In the genomic region with DNA sequence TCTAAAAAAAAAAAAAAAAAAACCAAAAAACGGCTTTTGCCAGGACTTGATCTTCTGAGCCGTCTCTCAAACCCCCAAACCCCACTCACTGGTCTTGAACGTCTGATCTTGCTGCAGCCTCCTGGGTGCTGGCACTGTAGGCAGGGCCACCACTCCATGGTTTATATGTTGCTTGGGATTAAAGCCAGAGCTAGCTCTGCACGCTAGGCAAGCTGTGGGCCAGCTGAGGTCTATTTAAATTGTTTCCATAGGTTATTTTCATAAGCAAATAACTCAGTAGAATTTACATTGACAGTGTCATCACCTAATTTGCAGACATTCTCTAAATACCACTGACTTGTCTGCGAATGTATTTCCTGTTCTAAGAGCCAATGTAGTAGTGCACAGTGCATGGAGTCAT, we compare ENCODE assay signal across 21 mouse cellular contexts. TPM values are rescaled to one million over a fixed set of nuclear protein-coding genes. Genes with fewer than 3 reads are reported as not detected.
DNase-seq lines count a peak whose midpoint lies in the region; ATAC-seq and TF ChIP-seq lines count a peak whose summit lies in the region.
"Had no signal": no experiment of that assay in that cellular context is flagged by ENCODE, and none has a peak within 500 bp of the region (broad histone marks: within the 10 kb centered on the region; RNA-seq: fewer than 3 reads in every experiment).

No protein-coding gene starts in this region.

- H3K27ac ChIP-seq in kidney, adult 2 months (ENCODE audit: insufficient read depth, low read depth, low read length) = peak overlapping the region; percentile 80
- H3K27ac ChIP-seq in lung, embryonic 15.5 days = no peak overlapping the region
- H3K27ac ChIP-seq: embryonic facial prominence, embryonic 12.5 days; forebrain, embryonic 12.5 days; heart, embryonic 10.5 days; hindbrain, embryonic 12.5 days had no signal

- no peaks in the 10 kb centered on the region for H3K36me3 ChIP-seq in kidney, adult 2 months (ENCODE audit: control insufficient read depth, insufficient read depth, low read length)
- no peaks in the 10 kb centered on the region for H3K36me3 ChIP-seq in lung, embryonic 15.5 days
- H3K36me3 ChIP-seq: embryonic facial prominence, embryonic 12.5 days; forebrain, embryonic 12.5 days; hindbrain, embryonic 12.5 days had no signal

- no peak overlapping the region for H3K4me3 ChIP-seq in kidney, adult 2 months (ENCODE audit: insufficient read depth, low read depth, low read length)
- H3K4me3 ChIP-seq in lung, embryonic 15.5 days = no peak overlapping the region
- H3K4me3 ChIP-seq: embryonic facial prominence, embryonic 12.5 days; forebrain, embryonic 12.5 days; heart, embryonic 10.5 days; hindbrain, embryonic 12.5 days had no signal

- H3K9ac ChIP-seq in lung, embryonic 15.5 days = no peak overlapping the region
- H3K9ac ChIP-seq: embryonic facial prominence, embryonic 12.5 days; forebrain, embryonic 12.5 days; hindbrain, embryonic 12.5 days had no signal

- TF ChIP-seq POLR2A in kidney, adult 2 months (IDR thresholded peaks at IDR 0.05; ENCODE audit: low read depth, low read length) = no peak

- no peak for TF ChIP-seq CTCF in kidney, adult 2 months (conservative IDR thresholded peaks at IDR 0.05; ENCODE audit: insufficient read depth, insufficient read length, low read depth, low read length)

- no peak overlapping the region for H3K4me2 ChIP-seq in lung, embryonic 15.5 days
- H3K4me2 ChIP-seq: embryonic facial prominence, embryonic 12.5 days; forebrain, embryonic 12.5 days; hindbrain, embryonic 12.5 days had no signal

- WGBS in kidney, adult 2 months = 51% methylated on average over 5 of the region's 5 CpGs
- 28% methylated on average over 5 of the region's 5 CpGs for WGBS in lung, embryonic 15.5 days

- H3K27me3 ChIP-seq in kidney, adult 2 months (replicated peaks; ENCODE audit: control insufficient read depth, insufficient read depth, low read length) = no peaks in the 10 kb centered on the region
- H3K27me3 ChIP-seq in lung, embryonic 15.5 days = peaks cover 3% of the 10 kb centered on the region; the same call in 1 of the 2 replicates
- H3K27me3 ChIP-seq: CH12.LX; embryonic facial prominence, embryonic 12.5 days had no signal

- DNase-seq in cerebellum, adult 9-10 months = peak; percentile 39
- no peak for DNase-seq in cerebellum, postnatal 4 days (ENCODE audit: low spot score in 2 of 2)
- no peak for DNase-seq in kidney, adult 2 months
- no peak for DNase-seq in kidney, adult 11 months
- no peak for DNase-seq in lung, postnatal 10 days
- DNase-seq: adrenal gland, adult 2 months; adrenal gland, postnatal 25 days; embryo, embryonic 11 days; gastrocnemius, postnatal 10 days; heart, adult 18-20 months; heart, postnatal 10 days; heart, postnatal 4 days had no signal

- H3K4me1 ChIP-seq in kidney, adult 2 months (ENCODE audit: control insufficient read depth, insufficient read depth, low read length) = peaks cover 37% of the 10 kb centered on the region; the same call in 1 of the 2 replicates
- peaks cover 17% of the 10 kb centered on the region for H3K4me1 ChIP-seq in lung, embryonic 15.5 days
- H3K4me1 ChIP-seq: embryonic facial prominence, embryonic 12.5 days had no signal

- H3K9me3 ChIP-seq in lung, embryonic 15.5 days = no peaks in the 10 kb centered on the region
- H3K9me3 ChIP-seq: embryonic facial prominence, embryonic 12.5 days; forebrain, embryonic 12.5 days; heart, embryonic 10.5 days; hindbrain, embryonic 12.5 days had no signal

- ATAC-seq in lung, embryonic 15.5 days (ENCODE audit: borderline replicate concordance, extremely low read depth, low FRiP score, low TSS enrichment) = peak; percentile 46; the same call in 1 of the 2 replicates
- ATAC-seq: forebrain, embryonic 16.5 days; hindbrain, embryonic 16.5 days; inflammation-experienced regulatory T-cells, adult 6 months had no signal

RNA-seq across cellular contexts. Expression of gene Ak4, which starts 6.0 kb away (rescaled TPM):
- 135 and 164 TPM in 2 replicates for polyA plus RNA-seq in kidney, adult 2 months (2012; rRNA removed)
- 20.6 and 21.5 TPM in 2 replicates for polyA plus RNA-seq in lung, embryonic 15.5 days (2015; fragmentation: Nextera tagmentation; extraction: Ambion mirVana)
